ENCODE assay signal across 17 mouse cellular contexts in the genomic region with DNA sequence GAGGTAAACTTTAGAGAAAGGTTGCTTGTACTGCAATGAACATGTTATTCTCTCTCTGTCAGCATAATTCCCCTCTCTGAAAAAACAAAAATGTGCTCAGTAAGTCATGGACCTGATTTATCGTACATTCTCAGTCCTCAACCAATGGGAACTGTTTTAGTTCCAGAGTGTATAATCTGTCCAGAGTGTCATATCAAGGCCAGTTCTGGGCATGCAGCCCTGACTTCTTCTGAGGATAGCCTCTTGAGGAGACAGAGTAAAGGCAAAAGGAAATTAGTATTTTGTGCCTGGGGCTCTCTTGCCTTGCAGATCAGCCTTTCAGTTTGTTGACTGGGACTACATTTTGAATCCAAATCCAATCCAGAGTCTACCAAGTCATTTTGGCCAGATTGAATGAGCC.
DNase-seq lines count a peak whose midpoint lies in the region; ATAC-seq lines count a peak whose summit lies in the region.
"Had no signal": no experiment of that assay in that cellular context is flagged by ENCODE, and none has a peak within 500 bp of the region (broad histone marks: within the 10 kb centered on the region; RNA-seq: fewer than 3 reads in every experiment).

No protein-coding gene starts in this region.

- DNase-seq in gastrocnemius, postnatal 14 days = peak; percentile 13
- DNase-seq in gastrocnemius, postnatal 25 days = no peak
- DNase-seq in heart, postnatal 4 days = peak; percentile 5
- peak; percentile 26 for DNase-seq in adrenal gland, adult 8-10 months
- DNase-seq in adrenal gland, postnatal 36 days = peak; percentile 43 to 46
- no peak for DNase-seq in left cerebral cortex, postnatal 36 days (ENCODE audit: low spot score in 2 of 2)
- no peak for DNase-seq in kidney, postnatal 25 days
- DNase-seq: cerebellum, adult 11 months; cerebellum, adult 8-10 months; embryo, embryonic 11 days; kidney, adult 11 months had no signal

- H3K9me3 ChIP-seq in heart, embryonic 11.5 days (replicated peaks; ENCODE audit: control insufficient read depth, low read length) = no peaks in the 10 kb centered on the region
- H3K9me3 ChIP-seq: embryonic facial prominence, embryonic 15.5 days; forebrain, embryonic 15.5 days; hindbrain, embryonic 13.5 days had no signal

- no peaks in the 10 kb centered on the region for H3K36me3 ChIP-seq in heart, embryonic 11.5 days (ENCODE audit: control insufficient read depth, insufficient read depth, low read length)
- H3K36me3 ChIP-seq: embryonic facial prominence, embryonic 15.5 days; forebrain, embryonic 15.5 days; hindbrain, embryonic 13.5 days had no signal

- no peak overlapping the region for H3K9ac ChIP-seq in heart, embryonic 11.5 days (ENCODE audit: low read depth, low read length)
- H3K9ac ChIP-seq: embryonic facial prominence, embryonic 15.5 days; forebrain, embryonic 15.5 days; hindbrain, embryonic 13.5 days had no signal

- H3K27ac ChIP-seq in heart, embryonic 11.5 days (ENCODE audit: low read depth, low read length) = no peak overlapping the region
- H3K27ac ChIP-seq: embryonic facial prominence, embryonic 15.5 days; forebrain, embryonic 15.5 days; hindbrain, embryonic 13.5 days; hindbrain, postnatal 0 days had no signal

- 81% methylated on average over 1 of the region's 1 CpGs for WGBS in heart, embryonic 11.5 days (ENCODE audit: insufficient replicate concordance)

- no peaks in the 10 kb centered on the region for H3K27me3 ChIP-seq in heart, embryonic 11.5 days (ENCODE audit: control insufficient read depth, insufficient read depth, low read length)
- H3K27me3 ChIP-seq: embryonic facial prominence, embryonic 15.5 days; forebrain, embryonic 15.5 days; hindbrain, embryonic 13.5 days had no signal

- intact Hi-C loops in gastrocnemius, postnatal 14 days (cut with DNase I; ENCODE audit: low total_unique reads) = no loop called here
- intact Hi-C loops in left cerebral cortex, postnatal 36 days (cut with DNase I) = no loop called here

- no peak overlapping the region for H3K4me2 ChIP-seq in heart, embryonic 11.5 days
- H3K4me2 ChIP-seq: embryonic facial prominence, embryonic 15.5 days; forebrain, embryonic 15.5 days; hindbrain, embryonic 13.5 days had no signal

- peaks cover 5% of the 10 kb centered on the region; the same call in 1 of the 2 replicates for H3K4me1 ChIP-seq in heart, embryonic 11.5 days (ENCODE audit: control insufficient read depth, insufficient read depth, low read length)
- H3K4me1 ChIP-seq: embryonic facial prominence, embryonic 15.5 days; forebrain, embryonic 15.5 days; hindbrain, embryonic 13.5 days had no signal

- no peak for ATAC-seq in heart, embryonic 11.5 days (replicated peaks; ENCODE audit: insufficient number of reproducible peaks, low FRiP score, low TSS enrichment)
- ATAC-seq: forebrain, embryonic 15.5 days; hindbrain, postnatal 0 days had no signal

- no peak overlapping the region for H3K4me3 ChIP-seq in heart, embryonic 11.5 days (ENCODE audit: low read depth, low read length)
- H3K4me3 ChIP-seq: embryonic facial prominence, embryonic 15.5 days; erythroblast, embryonic 14.5 days; forebrain, embryonic 15.5 days; hindbrain, embryonic 13.5 days had no signal

Comparison
In these comparisons a context has a peak if more than half of its experiments do, and no peak if none do; other contexts are left out.
1. DNase-seq: peak in gastrocnemius, postnatal 14 days (single experiment), heart, postnatal 4 days (single experiment), adrenal gland, adult 8-10 months (single experiment) and adrenal gland, postnatal 36 days (2 of 2); none in gastrocnemius, postnatal 25 days (single experiment), left cerebral cortex, postnatal 36 days (0 of 2) and kidney, postnatal 25 days (0 of 2).